Mouse (Mus musculus) c-Kit-negative CD71-positive TER-119-positive erythroid progenitor cells, embryonic 14.5 days (primary cell): ENCODE measurements around the gene Def8.
"Not testable (repeated sequence)": the region's sequence is repeated elsewhere in the genome, so short reads cannot be mapped to it uniquely, and the experiment has no call there.

Experiments used
- DNase-seq: peaks from one replicate; pipeline ENCODE4 v3.0.0-alpha.2; 2013; ENCODE audit warnings: low read depth, low spot score

Gene Def8

GRCm38 (mm10) chr8:123433241-123433974 lies 10.1 kb downstream of the Def8 start:
- not testable (repeated sequence) for DNase-seq

DNA sequence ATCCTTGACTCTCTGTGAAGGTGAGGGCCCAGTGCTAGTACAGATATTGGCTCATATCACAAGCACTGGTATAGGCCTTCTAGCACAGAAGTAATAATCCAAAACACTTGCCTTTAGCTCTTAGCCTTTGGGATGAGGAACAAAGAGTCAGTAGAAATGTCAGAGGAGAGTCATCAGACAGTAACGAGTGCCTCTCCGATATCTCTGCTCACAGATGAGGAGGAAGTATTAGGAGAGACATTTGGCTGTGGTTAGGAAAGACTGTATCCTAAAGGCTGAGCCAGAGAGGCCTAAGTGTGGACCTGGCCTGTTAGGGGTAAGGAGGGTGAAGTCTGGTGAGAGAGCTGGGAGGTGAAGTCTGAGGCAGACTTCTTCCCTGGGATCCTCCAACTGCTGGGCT lies 18.5 kb downstream of the Def8 start:
- DNase-seq: no peak

- no peak for DNase-seq
Observed at GRCm38 (mm10) chr8:123442351-123442750, 19.0 kb downstream of the Def8 start.

GRCm38 (mm10) chr8:123442871-123443575 lies 19.7 kb downstream of the Def8 start:
- DNase-seq: peak; percentile 64

DNA sequence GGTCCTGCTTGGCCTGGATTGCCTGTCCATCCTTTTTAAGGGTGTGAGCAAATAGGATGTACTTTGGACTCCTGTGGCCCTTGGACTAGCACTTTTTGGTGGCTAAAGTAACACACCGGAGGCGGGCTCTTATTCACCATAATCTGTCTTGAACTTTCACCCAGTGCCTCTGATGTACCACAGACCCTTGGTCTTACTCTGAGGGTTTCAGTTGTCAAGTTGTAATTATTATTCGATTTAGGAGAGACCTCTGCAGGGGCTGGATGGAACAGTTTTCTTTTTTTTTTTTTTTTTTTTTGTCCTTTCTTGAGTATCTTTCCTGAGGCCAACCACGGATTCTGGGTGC lies 20.2 kb downstream of the Def8 start:
- no peak for DNase-seq

DNA sequence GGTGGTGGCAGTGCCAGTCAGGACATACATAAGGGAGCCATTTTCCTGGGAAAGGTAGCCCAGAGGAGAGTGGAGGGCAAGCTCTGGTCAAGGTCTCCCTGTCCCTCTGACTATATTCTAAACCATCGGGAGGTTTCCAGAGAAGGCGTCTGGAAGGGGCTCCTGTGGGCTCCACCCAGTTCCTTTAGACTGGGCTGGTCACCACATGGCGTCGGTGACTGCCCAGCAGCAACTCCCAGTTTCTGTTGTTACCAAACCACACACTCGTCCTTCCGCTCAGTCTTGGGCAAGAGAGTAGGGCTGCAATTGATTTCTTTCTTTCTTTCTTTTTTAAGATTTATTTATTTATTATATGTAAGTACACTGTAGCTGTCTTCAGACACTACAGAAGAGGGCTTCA lies 20.8 kb downstream of the Def8 start:
- DNase-seq: no peak

DNA sequence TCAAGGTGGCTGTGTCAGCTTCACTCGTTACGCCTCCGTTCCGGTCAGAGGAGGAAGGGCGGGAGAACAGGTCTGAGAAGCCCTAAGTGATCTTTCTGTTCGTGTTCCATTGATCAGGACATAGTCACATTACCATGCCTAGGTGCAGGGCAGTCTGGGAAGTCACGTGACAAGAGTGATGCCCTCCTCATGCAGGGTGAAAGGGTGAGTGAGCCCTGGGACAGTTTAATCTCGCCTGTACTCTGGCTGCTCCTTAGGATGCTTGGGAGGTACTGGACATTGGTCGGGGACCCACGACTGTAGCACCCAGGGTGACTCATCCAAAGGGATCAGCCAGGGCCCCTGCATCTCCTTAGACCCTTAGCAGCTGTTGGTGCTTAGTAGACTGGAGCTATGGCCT lies 22.7 kb downstream of the Def8 start:
- DNase-seq: no peak

- DNase-seq: no peak
Observed at GRCm38 (mm10) chr8:123446799-123447198, 23.5 kb downstream of the Def8 start.

DNA sequence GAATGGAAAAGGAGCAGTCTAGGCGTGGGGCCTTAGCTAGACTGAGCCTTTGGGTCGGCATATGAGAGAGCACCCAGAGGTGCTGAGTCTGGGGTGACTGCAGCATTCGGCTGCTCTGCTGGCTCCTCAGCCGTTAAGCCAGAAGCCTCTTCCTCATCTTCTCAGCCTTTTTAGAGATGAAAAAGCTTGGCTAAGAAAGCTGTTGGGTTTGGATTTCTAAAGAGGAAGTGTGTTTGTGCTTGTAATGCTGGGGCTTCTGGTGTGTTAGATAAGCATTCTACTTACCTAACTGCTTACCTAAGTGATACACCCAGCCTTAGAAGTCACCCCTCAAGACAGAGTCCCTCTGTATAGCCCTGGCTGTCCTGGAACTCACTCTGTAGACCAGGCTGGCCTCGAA lies 27.5 kb downstream of the Def8 start:
- DNase-seq: no peak

GRCm38 (mm10) chr8:123451747-123452146 lies 28.4 kb downstream of the Def8 start:
- not testable (repeated sequence) for DNase-seq

DNA sequence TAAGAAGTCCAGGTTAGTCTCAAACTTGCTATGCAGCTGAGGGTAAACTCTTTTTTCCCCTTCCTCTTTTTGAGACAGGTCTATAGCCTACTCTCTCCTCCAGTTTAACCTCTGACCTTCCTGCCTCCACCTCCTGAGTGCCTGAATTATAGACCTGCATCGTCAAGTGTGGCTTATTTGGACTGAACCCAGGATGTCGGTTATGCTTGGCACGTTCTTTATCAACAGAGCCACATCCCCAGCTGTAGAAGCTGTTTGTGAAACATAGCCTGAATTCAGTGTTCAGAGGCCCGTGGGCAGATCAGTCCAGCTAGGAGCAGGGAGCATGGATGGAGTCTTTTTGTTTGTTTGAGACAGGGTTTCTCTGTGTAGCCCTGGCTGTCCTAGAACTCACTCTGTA lies 28.8 kb downstream of the Def8 start:
- no peak for DNase-seq

DNA sequence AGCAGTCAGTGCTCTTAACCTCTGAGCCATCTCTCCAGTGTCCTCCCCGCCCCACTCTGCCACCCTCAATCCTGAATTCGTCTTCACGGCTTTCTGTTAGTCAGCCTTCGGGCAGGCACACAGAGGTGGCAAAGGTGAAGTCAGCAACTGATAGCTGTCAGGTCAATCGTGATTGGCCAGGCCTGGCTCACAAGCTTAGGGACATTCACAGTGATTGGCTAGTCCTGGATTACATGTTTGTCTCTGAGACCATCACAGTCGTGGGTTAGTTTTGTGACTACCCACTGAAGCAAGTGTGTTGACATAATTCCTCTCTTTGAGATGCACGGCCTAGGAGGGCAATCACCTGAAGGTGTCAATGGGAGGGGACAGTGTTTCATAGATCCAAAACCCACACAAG lies 30.0 kb downstream of the Def8 start:
- no peak for DNase-seq

DNA sequence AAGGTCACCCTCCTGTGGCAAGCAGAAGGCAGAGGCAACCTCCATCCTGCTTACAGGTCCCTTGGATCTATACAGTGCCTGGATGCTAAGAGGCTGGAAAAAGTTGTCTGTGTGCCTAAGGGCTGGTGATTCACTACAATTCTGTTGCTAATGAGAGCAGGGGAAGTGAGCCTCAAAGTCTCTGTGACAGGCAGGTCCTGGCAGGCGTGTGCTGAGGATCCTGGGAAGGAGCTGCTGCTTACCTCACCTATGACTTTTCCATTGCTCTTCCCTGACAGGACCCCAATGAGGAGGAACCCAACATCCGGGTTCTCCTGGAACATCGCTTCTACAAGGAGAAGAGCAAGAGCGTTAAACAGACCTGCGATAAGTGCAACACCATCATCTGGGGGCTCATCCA lies 30.6 kb downstream of the Def8 start:
- DNase-seq: no peak

DNA sequence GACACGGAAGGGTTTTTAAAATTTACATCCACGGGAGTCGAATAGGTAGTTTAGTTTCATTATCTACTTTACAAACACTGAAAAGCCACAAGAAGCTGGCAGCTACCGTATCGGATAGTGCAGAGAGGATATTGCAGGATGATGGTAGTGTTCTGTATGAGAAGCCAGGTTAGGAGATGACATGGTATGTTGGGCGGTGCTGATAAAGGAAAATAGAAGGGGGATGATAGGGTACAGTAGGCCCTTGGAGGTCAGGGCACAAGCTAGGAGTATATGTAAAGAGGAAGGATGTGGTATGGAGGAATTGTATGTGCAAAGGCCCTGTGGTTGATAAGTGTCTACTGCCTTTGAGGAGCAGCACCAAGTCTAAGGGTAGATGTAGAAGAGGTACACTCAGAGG lies 31.2 kb downstream of the Def8 start:
- no peak for DNase-seq

DNA sequence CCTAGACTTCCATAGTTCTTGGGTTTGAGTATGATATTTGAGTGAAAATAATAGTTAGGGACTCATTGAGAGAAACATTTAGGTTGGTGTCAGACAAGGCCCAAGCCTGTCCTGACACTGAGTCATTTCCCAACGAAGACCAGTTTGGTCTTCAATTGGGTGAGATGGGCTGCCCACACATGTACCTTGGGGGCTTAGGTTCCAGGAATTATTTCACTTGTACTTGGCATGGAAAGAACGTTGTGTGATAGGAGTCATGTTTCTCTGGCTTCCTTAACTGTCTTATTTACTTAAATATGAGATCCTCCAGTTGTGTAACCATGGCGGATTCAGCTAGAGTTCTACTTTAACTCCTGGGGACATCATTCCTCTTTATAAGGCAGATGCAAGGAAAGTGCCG lies 40.3 kb downstream of the Def8 start:
- no peak for DNase-seq

DNA sequence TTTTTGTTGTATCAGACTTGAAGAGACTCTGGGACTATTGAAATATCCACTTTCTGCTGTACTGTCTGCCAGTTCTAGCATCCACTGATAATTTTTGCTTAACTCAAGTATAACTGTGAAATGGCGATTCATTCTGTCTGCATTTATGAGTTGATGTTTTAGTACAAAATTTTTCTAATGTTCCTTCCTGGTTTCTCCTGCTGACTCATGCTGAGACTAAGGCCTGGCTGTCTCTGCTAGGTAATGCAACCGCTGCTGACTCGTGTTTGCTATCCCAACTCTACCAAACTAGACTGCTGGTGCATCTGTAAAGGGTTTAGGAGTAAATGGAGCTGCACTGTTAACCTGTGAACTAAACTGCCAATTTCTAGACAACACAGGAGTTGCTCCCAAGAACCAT lies 44.1 kb downstream of the Def8 start:
- DNase-seq: no peak

DNA sequence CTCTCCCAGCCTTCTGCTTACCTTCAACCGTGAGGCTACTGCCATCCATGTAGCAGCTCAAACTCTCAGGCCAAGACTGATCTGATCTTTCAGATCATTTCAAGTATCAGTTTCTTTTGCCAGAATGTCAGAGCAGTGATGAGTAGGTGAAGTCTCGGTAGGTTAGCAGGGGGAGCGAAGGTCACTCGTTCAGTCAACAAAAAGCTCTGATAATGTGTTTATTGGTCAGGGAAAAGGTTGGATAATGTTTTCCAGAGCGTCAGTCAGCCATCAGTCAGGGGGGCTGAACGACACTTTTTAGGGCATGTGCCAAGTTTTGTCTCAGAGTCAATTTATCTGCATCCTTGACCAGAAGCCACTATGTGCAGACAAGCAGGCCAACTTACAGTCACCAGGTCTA lies 49.7 kb downstream of the Def8 start:
- DNase-seq: not testable (repeated sequence)

DNA sequence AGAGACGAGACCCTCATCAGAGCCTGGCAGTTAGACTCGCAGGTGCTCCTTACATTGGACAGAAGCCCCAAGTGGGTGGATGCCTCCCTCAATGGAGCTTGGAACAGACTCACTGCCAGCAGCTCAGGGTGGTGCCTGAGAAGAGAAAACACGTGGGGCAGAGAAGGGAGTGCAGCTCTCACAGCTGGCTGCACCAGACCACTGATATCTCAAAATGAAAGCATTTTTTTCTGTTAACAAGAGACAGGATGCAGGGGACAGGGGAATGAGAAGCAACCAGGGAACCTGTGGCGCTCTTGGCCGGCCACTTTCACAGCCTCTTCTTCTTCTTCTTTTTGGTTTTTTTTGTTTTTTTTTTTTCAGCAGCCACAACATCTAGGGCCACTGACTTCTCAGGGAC lies 51.2 kb downstream of the Def8 start:
- not testable (repeated sequence) for DNase-seq

DNA sequence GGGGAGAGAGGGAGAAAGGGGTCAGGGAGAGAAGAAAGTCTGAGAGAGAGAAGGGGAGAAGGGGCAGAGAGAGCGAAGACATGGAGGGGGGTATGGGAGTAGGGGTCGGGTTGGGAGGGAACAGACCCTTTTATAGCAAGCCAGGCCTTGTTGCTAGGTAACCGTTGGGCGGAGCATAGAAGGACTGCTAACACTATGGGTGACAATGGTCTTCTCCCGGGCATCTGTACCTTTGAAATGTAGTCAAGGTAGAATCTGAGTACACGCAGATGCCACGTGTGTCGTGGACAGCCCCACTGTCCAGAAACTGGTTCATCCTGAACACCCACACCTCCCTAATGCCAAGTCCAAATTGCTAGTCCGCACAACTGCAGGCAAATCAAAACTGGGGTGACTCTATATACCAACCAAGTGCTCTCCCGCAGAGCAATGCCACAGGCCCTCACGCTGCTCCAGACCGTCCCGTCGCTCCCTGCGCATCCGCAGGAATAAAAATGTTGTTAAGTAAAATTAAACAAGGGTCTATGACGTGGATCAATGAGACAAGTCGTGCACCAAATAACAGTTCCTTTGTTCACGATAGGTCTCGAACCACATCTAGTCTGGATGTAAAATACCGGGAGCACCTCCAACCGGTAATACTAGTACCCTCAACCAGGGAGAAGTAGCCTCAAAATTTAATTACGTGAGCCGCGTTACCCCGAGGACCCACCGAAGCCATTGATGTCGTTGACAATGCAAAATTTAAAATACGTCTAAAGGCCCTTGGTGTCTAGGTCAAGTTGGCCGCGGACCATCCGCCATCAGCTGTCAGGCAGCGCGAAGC lies 53.8 kb downstream of the Def8 start:
- peak; percentile 24 for DNase-seq

DNA sequence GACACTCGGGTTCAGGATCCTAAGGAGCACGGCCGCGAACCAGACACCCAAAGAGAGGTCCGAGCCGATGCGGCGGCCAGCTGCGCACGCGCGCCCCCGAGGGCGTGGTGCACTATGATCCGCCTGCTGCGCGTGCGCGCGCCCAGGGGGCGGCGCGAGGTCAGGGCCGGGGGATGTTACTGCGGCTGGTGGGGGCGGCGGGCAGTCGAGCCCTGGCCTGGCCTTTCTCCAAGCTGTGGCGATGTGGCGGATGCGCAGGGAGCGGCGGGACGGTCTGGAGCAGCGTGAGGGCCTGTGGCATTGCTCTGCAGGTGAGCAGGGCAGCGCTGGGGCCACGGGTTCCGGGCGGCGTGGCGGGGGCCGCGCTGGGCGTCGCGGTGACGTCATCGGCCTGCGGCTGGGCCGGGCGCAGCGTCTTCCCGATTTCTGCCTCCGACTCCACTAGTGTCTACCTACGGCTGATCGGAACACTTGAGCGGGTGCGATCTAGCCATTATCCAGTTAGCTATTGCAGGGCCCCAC lies 54.5 kb downstream of the Def8 start, which contains the start of gene Afg3l1:
TSS of gene Afg3l1 (plus strand) at position 167 of the 522 bp plus-strand sequence.
- peak; percentile 83 for DNase-seq

- peak; percentile 46 for DNase-seq
Observed at GRCm38 (mm10) chr8:123478456-123479218, 55.3 kb downstream of the Def8 start.
